Mouse (Mus musculus) brain, embryonic 18.5 days (tissue): Measurements from ENCODE around the gene Cybc1.

Experiments used
- DNase-seq: peaks from one replicate; pipeline ENCODE4 v3.0.0-alpha.2; 2012; ENCODE audit warnings: low read depth, low spot score

Gene Cybc1

DNA sequence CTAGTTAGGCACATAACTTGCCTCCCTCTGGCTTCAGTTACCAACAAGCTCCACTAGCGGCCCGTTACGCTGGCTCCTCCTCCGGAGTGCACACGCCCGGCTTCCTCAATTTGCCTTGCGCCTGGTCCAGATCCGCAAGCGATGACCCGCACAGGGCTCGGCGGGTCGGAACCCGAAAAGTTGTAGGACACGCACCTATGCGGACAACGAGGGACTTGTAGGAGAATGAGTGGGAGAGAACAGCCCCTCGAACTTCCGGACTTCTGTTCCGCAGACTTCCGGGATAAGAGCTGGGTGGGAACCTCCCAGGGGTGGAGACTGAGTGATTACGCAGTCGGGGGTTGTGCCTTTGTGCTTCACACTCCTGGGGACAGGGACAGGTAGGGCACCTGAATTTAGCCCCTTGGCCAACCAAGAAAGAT lies at the start of gene Cybc1:
TSS of gene Cybc1 (minus strand) at position 305 of the 422 bp plus-strand sequence.
- DNase-seq, result peak; percentile 64

- DNase-seq, result no peak
Observed at GRCm38 (mm10) chr11:121278011-121278410, 48.9 kb upstream of the Cybc1 start.

- no peak for DNase-seq
Observed at GRCm38 (mm10) chr11:121277516-121277915, 48.4 kb upstream of the Cybc1 start.

- DNase-seq, result no peak
Observed at GRCm38 (mm10) chr11:121261074-121261473, 32.0 kb upstream of the Cybc1 start.

DNA sequence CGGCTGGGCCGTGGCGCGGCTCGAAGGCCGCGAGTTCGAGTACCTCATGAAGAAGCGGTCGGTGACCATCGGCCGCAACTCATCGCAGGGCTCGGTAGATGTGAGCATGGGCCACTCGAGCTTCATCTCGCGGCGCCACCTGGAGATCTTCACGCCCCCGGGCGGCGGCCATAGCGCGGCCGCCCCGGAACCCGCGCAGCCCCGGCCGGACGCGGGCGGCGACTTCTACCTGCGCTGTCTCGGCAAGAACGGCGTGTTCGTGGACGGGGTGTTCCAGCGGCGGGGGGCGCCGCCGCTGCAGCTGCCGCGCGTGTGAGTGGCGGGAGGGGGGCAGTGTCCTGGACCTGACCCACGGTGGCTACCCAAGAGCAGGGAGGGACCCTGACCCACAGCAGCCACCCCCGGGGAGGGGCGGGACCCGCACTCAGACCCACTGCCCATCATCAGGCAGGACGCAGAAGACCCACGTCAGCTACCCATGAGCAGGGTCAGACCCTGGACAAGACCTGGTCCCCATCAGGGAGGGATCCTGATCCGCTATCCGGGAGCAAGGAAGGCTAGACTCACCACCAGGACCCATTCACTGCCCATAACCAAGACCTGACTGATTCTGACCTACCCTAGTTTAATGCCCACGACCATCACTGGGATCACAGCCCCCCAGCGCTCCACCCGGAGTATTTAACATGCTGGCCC lies 31.2 kb upstream of the Cybc1 start:
- DNase-seq, result no peak

DNA sequence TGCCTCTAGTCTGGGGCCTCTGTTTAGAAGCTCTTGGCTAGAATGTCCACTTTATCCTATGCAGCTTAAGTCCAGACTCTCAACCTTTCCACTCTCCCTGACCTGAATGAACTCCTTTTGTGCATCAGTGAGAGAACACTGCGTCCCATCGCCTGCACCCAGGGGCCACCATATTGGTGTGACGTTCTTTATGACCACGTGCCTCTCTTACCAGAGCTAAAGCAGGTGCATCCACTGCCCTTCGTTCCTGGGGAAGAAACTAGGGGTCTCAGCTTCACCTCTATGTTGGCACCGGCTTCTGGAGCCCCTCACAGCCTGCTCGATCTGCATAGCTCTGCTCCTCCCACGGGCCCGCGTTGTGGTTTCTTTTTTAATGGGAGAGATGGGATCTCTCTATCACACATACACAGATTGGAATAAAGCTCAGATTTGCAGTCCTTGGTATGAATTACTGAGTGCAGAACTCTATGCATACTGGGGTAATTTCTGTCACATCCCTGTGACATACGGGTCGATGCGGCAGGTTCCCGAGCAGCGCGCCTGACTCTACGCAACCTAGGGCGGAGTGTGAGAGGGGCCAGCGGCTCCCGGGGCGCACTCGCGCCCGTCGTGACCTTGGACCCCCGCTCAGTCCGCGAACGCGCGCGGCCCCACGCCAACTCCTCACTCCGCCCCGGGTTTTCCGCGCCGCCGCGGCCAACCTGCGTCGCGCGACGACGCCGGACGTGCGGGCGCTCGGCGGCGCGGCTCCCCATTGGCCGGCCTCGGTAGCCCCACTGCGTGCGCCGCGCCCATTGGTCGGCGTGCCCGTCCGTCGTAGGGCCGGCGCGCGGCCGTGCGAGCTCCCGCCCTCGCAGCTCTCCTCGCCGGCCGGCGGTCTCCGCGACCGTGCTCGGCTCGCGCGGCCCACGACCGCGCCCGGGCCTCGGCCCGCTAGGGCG lies 30.3 kb upstream of the Cybc1 start, which contains the start of gene Foxk2:
TSS of gene Foxk2 (plus strand) at position 831 of the 941 bp plus-strand sequence.
- DNase-seq, result peak; percentile 87

- DNase-seq, result no peak
Observed at GRCm38 (mm10) chr11:121250196-121250595, 21.1 kb upstream of the Cybc1 start.

DNA sequence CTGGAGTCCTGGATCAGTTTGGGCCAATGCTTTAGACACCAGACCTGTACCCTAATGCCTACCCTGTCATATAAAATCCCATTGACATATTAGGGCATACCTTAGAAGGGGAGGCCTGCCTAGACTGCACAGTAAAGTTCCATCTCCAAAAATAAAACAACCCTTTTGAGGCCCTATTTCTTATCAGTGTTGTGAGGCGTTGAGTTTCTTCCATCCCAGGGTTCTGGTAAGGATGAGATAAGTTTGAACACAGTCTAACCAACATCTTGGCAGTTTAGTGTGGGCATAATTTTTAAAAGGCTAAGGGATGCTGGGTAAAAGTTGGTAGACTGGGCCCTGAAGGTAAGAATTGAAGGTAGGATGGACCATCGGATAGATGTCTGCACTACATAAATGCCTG lies 10.5 kb upstream of the Cybc1 start:
- no peak for DNase-seq

- DNase-seq, result peak; percentile 18
Observed at GRCm38 (mm10) chr11:121237345-121238128, 8.4 kb upstream of the Cybc1 start.

DNA sequence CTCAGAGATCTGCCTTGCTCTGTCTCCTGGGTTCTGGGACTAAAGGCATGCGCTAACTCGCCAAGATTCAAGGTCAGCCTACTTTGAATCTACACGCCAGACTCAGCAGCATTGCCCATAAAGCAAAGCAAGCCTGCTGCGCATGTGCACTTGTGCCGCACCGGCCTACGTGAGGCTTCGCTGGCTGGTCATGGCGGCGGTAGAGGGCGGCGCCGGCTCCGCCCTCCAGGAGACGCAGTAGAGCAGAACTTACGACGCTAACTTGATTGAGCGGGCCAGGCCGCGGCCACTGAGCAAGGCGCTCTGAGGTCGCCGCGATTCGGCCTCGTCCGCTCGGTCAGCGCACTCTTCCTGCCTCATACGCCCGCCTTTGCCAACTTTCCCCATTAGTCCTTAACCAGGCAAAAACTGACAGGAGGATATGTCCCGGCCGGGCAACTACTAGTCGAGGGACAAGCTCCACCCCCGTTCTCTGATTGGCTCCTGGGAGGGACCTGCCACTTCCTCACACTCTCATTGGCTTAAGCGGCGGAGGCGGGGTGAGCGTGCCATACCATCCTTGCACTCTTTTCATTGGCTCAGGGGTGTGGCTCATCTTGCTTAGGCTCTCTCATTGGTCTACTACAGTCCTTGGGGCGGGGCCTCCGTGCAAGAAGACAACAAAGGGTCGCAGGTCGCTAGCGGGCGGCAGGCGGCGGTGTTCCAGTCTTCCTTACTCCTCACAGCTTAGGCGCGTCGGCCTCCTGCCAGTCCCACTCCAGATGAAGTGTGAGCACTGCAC lies 7.6 kb upstream of the Cybc1 start, which contains the start of gene Narf:
TSS of gene Narf (plus strand) at position 690 of the 781 bp plus-strand sequence.
- peak; percentile 100 for DNase-seq

GRCm38 (mm10) chr11:121235475-121236238 lies 6.5 kb upstream of the Cybc1 start:
- no peak for DNase-seq

DNA sequence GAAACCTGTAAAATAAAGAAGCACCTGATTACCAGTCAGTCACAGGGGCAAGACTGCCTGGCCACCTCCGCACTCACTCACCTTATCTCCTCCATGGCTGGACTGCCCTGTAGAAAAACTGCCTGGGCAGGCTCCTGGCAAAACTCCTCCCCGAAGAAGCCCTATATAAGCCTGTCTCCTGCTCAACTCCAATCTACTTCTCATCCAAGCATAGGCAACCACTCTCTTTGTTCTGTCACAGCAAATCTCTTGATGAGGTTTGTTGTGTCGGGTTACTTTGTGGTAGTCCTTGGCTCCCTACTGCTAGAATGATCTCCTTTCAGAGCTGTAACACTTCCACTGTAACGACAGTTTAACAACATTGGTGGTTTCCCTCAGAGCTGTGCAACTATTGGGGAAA lies 3.6 kb upstream of the Cybc1 start:
- no peak for DNase-seq

- DNase-seq, result no peak
Observed at GRCm38 (mm10) chr11:121231628-121232291, 2.6 kb upstream of the Cybc1 start.

GRCm38 (mm10) chr11:121231191-121231590 lies 2.1 kb upstream of the Cybc1 start:
- DNase-seq, result no peak

DNA sequence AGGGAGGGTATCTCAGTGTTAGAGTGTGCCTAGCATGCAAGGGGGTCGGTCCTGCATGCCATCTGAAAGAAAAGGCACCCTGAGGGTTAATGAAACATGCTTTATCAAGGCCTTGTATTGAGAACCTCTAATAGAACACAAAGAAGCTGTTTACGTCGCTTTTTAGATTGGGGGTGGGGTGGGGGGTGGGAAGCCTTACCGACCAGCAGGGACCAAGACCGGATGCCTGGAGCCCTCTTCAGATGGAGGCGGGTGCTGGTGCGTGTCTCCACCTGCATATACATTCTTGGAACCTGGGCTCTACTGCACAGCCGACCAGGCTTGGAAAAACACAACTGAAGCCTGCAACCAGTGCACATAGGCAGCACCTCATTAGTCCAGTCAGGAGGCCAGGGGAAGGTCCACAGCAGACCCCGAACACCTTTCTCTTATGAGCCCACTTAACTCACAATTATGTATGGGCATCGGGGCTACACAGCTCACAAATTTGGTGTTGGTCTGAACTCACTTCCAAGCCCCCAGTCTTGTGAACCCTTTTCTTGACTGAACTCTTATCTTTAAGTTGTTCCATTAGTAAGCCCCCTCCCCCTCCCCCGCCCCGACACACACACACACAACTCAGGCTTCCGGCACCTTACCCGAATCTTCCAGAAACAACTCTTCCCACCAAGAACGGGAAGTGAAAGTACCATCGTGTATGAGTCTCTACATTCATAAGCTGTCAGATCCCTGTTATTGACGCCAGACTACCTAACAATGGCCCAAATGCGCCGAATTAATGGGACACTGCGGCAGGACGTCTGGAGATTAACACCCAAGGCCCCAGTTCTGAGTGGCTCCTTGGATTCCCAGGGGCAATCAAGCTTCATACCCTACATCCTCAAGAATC lies 749 bp downstream of the Cybc1 start:
- no peak for DNase-seq

DNA sequence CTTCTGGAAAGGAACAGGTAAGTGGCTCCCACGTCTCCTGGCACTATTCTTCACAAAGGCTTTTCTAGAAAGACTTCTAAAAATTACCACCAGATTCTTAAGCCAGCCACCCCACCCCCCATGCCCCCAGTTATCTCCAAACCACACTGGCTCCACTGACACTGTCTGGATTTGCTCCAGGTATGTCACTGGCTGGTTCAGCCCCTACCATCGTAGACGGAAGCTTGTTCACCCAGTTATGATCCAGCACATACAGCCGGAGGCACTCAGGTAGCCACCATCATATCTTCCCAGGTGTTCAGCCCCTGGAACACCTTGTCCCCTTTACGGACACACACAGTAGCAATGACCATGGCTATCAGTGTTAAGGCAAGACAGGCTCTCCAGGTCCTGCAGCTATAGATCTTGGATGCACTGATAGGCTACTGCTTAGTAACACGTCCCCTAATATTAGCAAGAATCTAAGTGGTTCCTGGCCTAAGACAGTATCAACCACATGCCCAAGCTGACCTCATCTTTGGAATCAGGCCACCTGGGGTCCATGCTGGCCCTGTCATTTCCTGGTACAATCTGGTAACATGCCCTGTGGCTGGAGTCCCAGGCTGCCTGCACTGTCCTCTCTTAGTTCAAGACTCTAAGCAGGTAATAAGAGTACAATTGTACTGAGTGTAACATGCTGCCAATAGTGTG lies 7.7 kb downstream of the Cybc1 start:
- DNase-seq, result no peak

GRCm38 (mm10) chr11:121220771-121221170 lies 8.4 kb downstream of the Cybc1 start:
- DNase-seq, result no peak

- DNase-seq, result no peak
Observed at GRCm38 (mm10) chr11:121219776-121220175, 9.3 kb downstream of the Cybc1 start.
